Mouse (Mus musculus) ES-E14 (cell line): Measurements from ENCODE around the gene Apobec1.

ENCODE experiments used
- ZC3H11A ChIP-seq: IDR thresholded peaks from 2 replicates; pipeline ENCODE4 v1.6.1; 2012; ENCODE audit warnings: low read depth, mild to moderate bottlenecking, inconsistent platforms, low read length, borderline replicate concordance
- ZNF384 ChIP-seq: IDR thresholded peaks from 2 replicates; pipeline ENCODE4 v1.6.1; 2012; ENCODE audit warnings: low read depth, low read length, inconsistent platforms

DNA sequence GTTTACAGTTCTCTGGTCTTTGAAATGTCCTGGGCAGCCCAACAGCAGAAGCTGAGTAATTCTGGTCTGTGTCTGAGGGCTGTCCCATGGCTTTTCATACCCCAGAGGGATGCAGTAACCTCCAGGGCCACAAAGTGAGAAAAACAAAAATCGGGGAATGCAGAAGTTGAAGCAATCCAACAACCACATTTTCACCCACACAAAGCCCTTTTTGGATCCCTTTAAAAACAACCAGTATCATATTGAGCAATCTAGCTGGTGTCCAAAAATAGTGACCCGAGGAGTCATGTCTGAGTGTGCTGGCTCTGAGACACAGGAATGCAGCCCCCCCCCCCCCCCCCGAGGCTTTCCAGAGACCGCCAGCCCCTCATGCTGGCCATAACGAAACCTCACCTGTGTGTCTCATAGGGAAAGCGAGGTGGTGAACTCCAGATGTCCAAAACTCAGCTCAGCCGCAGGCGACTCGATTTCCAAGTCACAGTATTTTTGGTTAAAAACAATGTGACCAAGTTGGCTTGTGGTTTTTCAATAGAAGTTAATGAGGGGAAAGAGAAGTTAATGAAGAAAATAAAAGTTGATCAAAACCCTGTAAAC, 56.9 kb downstream of the Apobec1 start:
- no peak for TF ChIP-seq ZC3H11A
- no peak for TF ChIP-seq ZNF384
